Mouse (Mus musculus): ENCODE measurements at regions not wholly inside any gene's neighbourhood (a gene's known extent, or its start where the extent isn't known, plus 50 kb on each side); places are given as distances from the start of the nearest gene placed in this dataset.

- no peak for DNase-seq (ENCODE audit: extremely low spot score in 1 of 2, low spot score in 1 of 2)
Measured at GRCm38 (mm10) chr15:60762071-60762470, 91.5 kb downstream of the Fam84b start.

- no peak for DNase-seq (ENCODE audit: extremely low spot score in 1 of 2, low spot score in 1 of 2)
Measured at GRCm38 (mm10) chr15:60760015-60760437, 93.6 kb downstream of the Fam84b start.

GRCm38 (mm10) chr15:60754246-60754645 is 99.3 kb downstream of the Fam84b start:
- DNase-seq (ENCODE audit: extremely low spot score in 1 of 2, low spot score in 1 of 2): no peak

GRCm38 (mm10) chr15:60739598-60739997 is 114.0 kb downstream of the Fam84b start:
- no peak for DNase-seq (ENCODE audit: extremely low spot score in 1 of 2, low spot score in 1 of 2)

GRCm38 (mm10) chr15:60738258-60738657 is 115.3 kb downstream of the Fam84b start:
- no peak for DNase-seq (ENCODE audit: extremely low spot score in 1 of 2, low spot score in 1 of 2)

GRCm38 (mm10) chr15:60732416-60732815 is 121.2 kb downstream of the Fam84b start:
- no peak for DNase-seq (ENCODE audit: extremely low spot score in 1 of 2, low spot score in 1 of 2)

- DNase-seq (ENCODE audit: extremely low spot score in 1 of 2, low spot score in 1 of 2): no peak
Measured at GRCm38 (mm10) chr15:60728754-60729153, 124.8 kb downstream of the Fam84b start.

GRCm38 (mm10) chr15:60728337-60728736 is 125.2 kb downstream of the Fam84b start:
- no peak for DNase-seq (ENCODE audit: extremely low spot score in 1 of 2, low spot score in 1 of 2)

GRCm38 (mm10) chr15:60719332-60719731 is 134.2 kb downstream of the Fam84b start:
- DNase-seq (ENCODE audit: extremely low spot score in 1 of 2, low spot score in 1 of 2): no peak

- no peak for DNase-seq (ENCODE audit: extremely low spot score in 1 of 2, low spot score in 1 of 2)
Measured at GRCm38 (mm10) chr15:60708678-60709077, 144.9 kb downstream of the Fam84b start.

- no peak for DNase-seq (ENCODE audit: extremely low spot score in 1 of 2, low spot score in 1 of 2)
Measured at GRCm38 (mm10) chr15:60706009-60706408, 147.6 kb downstream of the Fam84b start.

- DNase-seq (ENCODE audit: extremely low spot score in 1 of 2, low spot score in 1 of 2): no peak
Measured at GRCm38 (mm10) chr15:60701273-60701672, 152.3 kb downstream of the Fam84b start.

GRCm38 (mm10) chr15:60694746-60695145 is 158.8 kb downstream of the Fam84b start:
- no peak for DNase-seq (ENCODE audit: extremely low spot score in 1 of 2, low spot score in 1 of 2)

- peak in 1 of 2 experiments; percentile 53 for DNase-seq (ENCODE audit: extremely low spot score in 1 of 2, low spot score in 1 of 2)
Measured at GRCm38 (mm10) chr15:60693751-60694500, 159.7 kb downstream of the Fam84b start.

GRCm38 (mm10) chr15:60692718-60693597 is 160.6 kb downstream of the Fam84b start:
- peak in 1 of 2 experiments; percentile 22 for DNase-seq (ENCODE audit: extremely low spot score in 1 of 2, low spot score in 1 of 2)

GRCm38 (mm10) chr15:60692149-60692548 is 161.4 kb downstream of the Fam84b start:
- DNase-seq (ENCODE audit: extremely low spot score in 1 of 2, low spot score in 1 of 2): no peak

- no peak for DNase-seq (ENCODE audit: extremely low spot score in 1 of 2, low spot score in 1 of 2)
Measured at GRCm38 (mm10) chr15:60677397-60677796, 176.2 kb downstream of the Fam84b start.

- DNase-seq (ENCODE audit: extremely low spot score in 1 of 2, low spot score in 1 of 2): peak in 1 of 2 experiments; percentile 6
Measured at GRCm38 (mm10) chr15:60657572-60657971, 196.0 kb downstream of the Fam84b start.

GRCm38 (mm10) chr15:60655113-60655512 is 198.5 kb downstream of the Fam84b start:
- no peak for DNase-seq (ENCODE audit: extremely low spot score in 1 of 2, low spot score in 1 of 2)

GRCm38 (mm10) chr15:60649252-60649651 is 204.3 kb downstream of the Fam84b start:
- DNase-seq (ENCODE audit: extremely low spot score in 1 of 2, low spot score in 1 of 2): no peak

- DNase-seq (ENCODE audit: extremely low spot score in 1 of 2, low spot score in 1 of 2): no peak
Measured at GRCm38 (mm10) chr15:60641770-60642169, 211.8 kb downstream of the Fam84b start.

GRCm38 (mm10) chr15:60633457-60633850 is 220.1 kb downstream of the Fam84b start:
- no peak for DNase-seq (ENCODE audit: extremely low spot score in 1 of 2, low spot score in 1 of 2)
